Mouse (Mus musculus): ENCODE measurements around the gene Samd8. TPM values are rescaled to one million over a fixed set of nuclear protein-coding genes. Genes with fewer than 3 reads are reported as not detected.

Samd8 gene
- polyA plus RNA-seq, 1 experiment: 35.4 TPM

- TF ChIP-seq POLR2A (IDR thresholded peaks at IDR 0.05; ENCODE audit: borderline replicate concordance, insufficient read depth, low read length) (no peak), CTCF (IDR thresholded peaks at IDR 0.05; ENCODE audit: borderline replicate concordance, insufficient read depth, low read depth, low read length) (no peak)
- WGBS: 82% methylated on average over 2 of the region's 2 CpGs
- no peak for DNase-seq
These were observed 55.9 kb downstream of the Samd8 start for GRCm38 (mm10) chr14:21806203-21806602.

GRCm38 (mm10) chr14:21806631-21807160, 56.4 kb downstream of the Samd8 start:
- WGBS: 88% methylated on average over 3 of the region's 3 CpGs
- Histone ChIP-seq H3K27ac (ENCODE audit: insufficient read depth, low read length) (no peak overlapping the region), H3K4me1 (ENCODE audit: control insufficient read depth, insufficient read depth, low read length) (peaks cover under 1% of the 10 kb centered on the region), H3K27me3 (ENCODE audit: control insufficient read depth, insufficient read depth, low read length) (no peaks in the 10 kb centered on the region), H3K4me3 (replicated peaks; ENCODE audit: insufficient read depth, low read depth, low read length) (no peak overlapping the region)
- TF ChIP-seq CTCF (IDR thresholded peaks at IDR 0.05; ENCODE audit: borderline replicate concordance, insufficient read depth, low read depth, low read length) (no peak), POLR2A (IDR thresholded peaks at IDR 0.05; ENCODE audit: borderline replicate concordance, insufficient read depth, low read length) (no peak)
- no peak for DNase-seq

More at GRCm38 (mm10) chr14:21806203-21806602, 55.9 kb downstream of the Samd8 start:
- Histone ChIP-seq H3K27ac (ENCODE audit: insufficient read depth, low read length) (no peak overlapping the region), H3K4me1 (ENCODE audit: control insufficient read depth, insufficient read depth, low read length) (peaks cover 5% of the 10 kb centered on the region), H3K27me3 (ENCODE audit: control insufficient read depth, insufficient read depth, low read length) (no peaks in the 10 kb centered on the region), H3K4me3 (replicated peaks; ENCODE audit: insufficient read depth, low read depth, low read length) (no peak overlapping the region)

GRCm38 (mm10) chr14:21808208-21808922, 58.0 kb downstream of the Samd8 start:
- WGBS: 74% methylated on average over 8 of the region's 8 CpGs
- Histone ChIP-seq H3K27ac (ENCODE audit: insufficient read depth, low read length) (no peak overlapping the region), H3K4me1 (ENCODE audit: control insufficient read depth, insufficient read depth, low read length) (no peaks in the 10 kb centered on the region), H3K4me3 (replicated peaks; ENCODE audit: insufficient read depth, low read depth, low read length) (no peak overlapping the region), H3K27me3 (ENCODE audit: control insufficient read depth, insufficient read depth, low read length) (no peaks in the 10 kb centered on the region)
- TF ChIP-seq CTCF (IDR thresholded peaks at IDR 0.05; ENCODE audit: borderline replicate concordance, insufficient read depth, low read depth, low read length) (no peak), POLR2A (IDR thresholded peaks at IDR 0.05; ENCODE audit: borderline replicate concordance, insufficient read depth, low read length) (no peak)
- no peak for DNase-seq

GRCm38 (mm10) chr14:21809418-21809817, 59.1 kb downstream of the Samd8 start:
- 92% methylated on average over 2 of the region's 2 CpGs for WGBS
- Histone ChIP-seq H3K4me1 (ENCODE audit: control insufficient read depth, insufficient read depth, low read length) (no peaks in the 10 kb centered on the region), H3K27me3 (ENCODE audit: control insufficient read depth, insufficient read depth, low read length) (no peaks in the 10 kb centered on the region), H3K27ac (ENCODE audit: insufficient read depth, low read length) (no peak overlapping the region), H3K4me3 (replicated peaks; ENCODE audit: insufficient read depth, low read depth, low read length) (no peak overlapping the region)
- TF ChIP-seq POLR2A (IDR thresholded peaks at IDR 0.05; ENCODE audit: borderline replicate concordance, insufficient read depth, low read length) (no peak), CTCF (IDR thresholded peaks at IDR 0.05; ENCODE audit: borderline replicate concordance, insufficient read depth, low read depth, low read length) (no peak)
- DNase-seq: no peak

GRCm38 (mm10) chr14:21811301-21811700, 61.0 kb downstream of the Samd8 start:
- Histone ChIP-seq H3K27me3 (ENCODE audit: control insufficient read depth, insufficient read depth, low read length) (no peaks in the 10 kb centered on the region), H3K4me3 (replicated peaks; ENCODE audit: insufficient read depth, low read depth, low read length) (no peak overlapping the region), H3K4me1 (ENCODE audit: control insufficient read depth, insufficient read depth, low read length) (no peaks in the 10 kb centered on the region), H3K27ac (ENCODE audit: insufficient read depth, low read length) (no peak overlapping the region)
- TF ChIP-seq POLR2A (IDR thresholded peaks at IDR 0.05; ENCODE audit: borderline replicate concordance, insufficient read depth, low read length) (no peak), CTCF (IDR thresholded peaks at IDR 0.05; ENCODE audit: borderline replicate concordance, insufficient read depth, low read depth, low read length) (no peak)
- no peak for DNase-seq
- WGBS: 90% methylated on average over 4 of the region's 4 CpGs

GRCm38 (mm10) chr14:21811744-21812393, 61.5 kb downstream of the Samd8 start:
- 86% methylated on average over 10 of the region's 10 CpGs for WGBS
- no peaks in the 10 kb centered on the region for H3K4me1 ChIP-seq (ENCODE audit: control insufficient read depth, insufficient read depth, low read length)
- no peak overlapping the region for H3K27ac ChIP-seq (ENCODE audit: insufficient read depth, low read length)
- DNase-seq: no peak
- TF ChIP-seq POLR2A (IDR thresholded peaks at IDR 0.05; ENCODE audit: borderline replicate concordance, insufficient read depth, low read length) (no peak), CTCF (IDR thresholded peaks at IDR 0.05; ENCODE audit: borderline replicate concordance, insufficient read depth, low read depth, low read length) (no peak)
- H3K27me3 ChIP-seq (ENCODE audit: control insufficient read depth, insufficient read depth, low read length): no peaks in the 10 kb centered on the region
- H3K4me3 ChIP-seq (replicated peaks; ENCODE audit: insufficient read depth, low read depth, low read length): no peak overlapping the region

GRCm38 (mm10) chr14:21812590-21813162, 62.3 kb downstream of the Samd8 start:
- TF ChIP-seq POLR2A (IDR thresholded peaks at IDR 0.05; ENCODE audit: borderline replicate concordance, insufficient read depth, low read length) (no peak), CTCF (IDR thresholded peaks at IDR 0.05; ENCODE audit: borderline replicate concordance, insufficient read depth, low read depth, low read length) (peak; percentile 67)
- Histone ChIP-seq H3K4me1 (ENCODE audit: control insufficient read depth, insufficient read depth, low read length) (no peaks in the 10 kb centered on the region), H3K27me3 (ENCODE audit: control insufficient read depth, insufficient read depth, low read length) (no peaks in the 10 kb centered on the region), H3K27ac (ENCODE audit: insufficient read depth, low read length) (no peak overlapping the region), H3K4me3 (replicated peaks; ENCODE audit: insufficient read depth, low read depth, low read length) (no peak overlapping the region)
- peak; percentile 64 to 71 for DNase-seq
- WGBS: 30% methylated on average over 14 of the region's 14 CpGs

Data from cerebellum, adult 2 months (tissue).